11 mouse cellular contexts compared by ENCODE assay signal in genomic region chr14:52141445-52142127, GRCm38 (mm10). TPM values are rescaled to one million over a fixed set of nuclear protein-coding genes. Genes with fewer than 3 reads are reported as not detected.
DNase-seq lines count a peak whose midpoint lies in the region; ATAC-seq and TF ChIP-seq lines count a peak whose summit lies in the region.
"Had no signal": no experiment of that assay in that cellular context is flagged by ENCODE, and none has a peak within 500 bp of the region (broad histone marks: within the 10 kb centered on the region; RNA-seq: fewer than 3 reads in every experiment).

No protein-coding gene starts in this region.

- intact Hi-C loops in heart, adult 2 months (cut with DNase I), result no loop called here

- 0 out of 2 replicates have a peak overlapping the region, but pooled peaks have one; percentile 36 for H3K4me3 ChIP-seq in heart, embryonic 10.5 days
- no peak overlapping the region for H3K4me3 ChIP-seq in heart, adult 2 months
- 0 out of 2 replicates have a peak overlapping the region, but pooled peaks have one; percentile 5 for H3K4me3 ChIP-seq in lung, embryonic 16.5 days (ENCODE audit: low read length)

- H3K9ac ChIP-seq in heart, adult 2 months (ENCODE audit: low read depth, low read length), result no peak overlapping the region
- no peak overlapping the region for H3K9ac ChIP-seq in lung, embryonic 16.5 days (ENCODE audit: low read length)

- no peak overlapping the region for H3K27ac ChIP-seq in heart, embryonic 10.5 days
- H3K27ac ChIP-seq in heart, adult 2 months, result no peak overlapping the region
- H3K27ac ChIP-seq in lung, embryonic 16.5 days (ENCODE audit: low read length), result peak overlapping the region; percentile 31; the same call in 1 of the 2 replicates

- H3K36me3 ChIP-seq in heart, embryonic 10.5 days, result no peaks in the 10 kb centered on the region
- H3K36me3 ChIP-seq in heart, adult 2 months (ENCODE audit: control insufficient read depth, insufficient read depth, low read length), result no peaks in the 10 kb centered on the region
- no peaks in the 10 kb centered on the region for H3K36me3 ChIP-seq in lung, embryonic 16.5 days (ENCODE audit: control insufficient read depth, insufficient read depth, low read length)

- H3K79me2 ChIP-seq in heart, adult 2 months (replicated peaks; ENCODE audit: control insufficient read depth, insufficient read depth, low read length), result no peaks in the 10 kb centered on the region

- no peak for TF ChIP-seq CTCF in heart, adult 2 months (IDR thresholded peaks at IDR 0.05)

- TF ChIP-seq EP300 in heart, adult 2 months (IDR thresholded peaks at IDR 0.05; ENCODE audit: insufficient read depth, low read depth, low read length), result no peak

- peak overlapping the region; percentile 45 for H3K4me2 ChIP-seq in lung, embryonic 16.5 days (ENCODE audit: low read depth, low read length)

- no peaks in the 10 kb centered on the region for H3K27me3 ChIP-seq in heart, embryonic 10.5 days (ENCODE audit: insufficient read depth, poor library complexity, severe bottlenecking)
- no peaks in the 10 kb centered on the region for H3K27me3 ChIP-seq in heart, adult 2 months (ENCODE audit: control insufficient read depth, insufficient read depth, low read length)
- H3K27me3 ChIP-seq in lung, embryonic 16.5 days (ENCODE audit: control insufficient read depth, insufficient read depth, low read depth, low read length), result no peaks in the 10 kb centered on the region

- WGBS in heart, embryonic 10.5 days, result 62% methylated on average over 16 of the region's 16 CpGs
- 55% methylated on average over 16 of the region's 16 CpGs for WGBS in heart, adult 2 months
- WGBS in lung, embryonic 16.5 days, result 48% methylated on average over 16 of the region's 16 CpGs

- ATAC-seq in lung, embryonic 16.5 days (ENCODE audit: low read depth), result peak; percentile 95
- ATAC-seq in cerebellum, adult (ENCODE audit: insufficient number of reproducible peaks, low FRiP score, low TSS enrichment), result no peak

- no peaks in the 10 kb centered on the region for H3K9me3 ChIP-seq in heart, embryonic 10.5 days
- H3K9me3 ChIP-seq in lung, embryonic 16.5 days (ENCODE audit: control insufficient read depth, low read length), result no peaks in the 10 kb centered on the region

- TF ChIP-seq POLR2A in heart, adult 2 months (IDR thresholded peaks at IDR 0.05; ENCODE audit: insufficient read depth, low read depth, low read length), result no peak

- no peak for DNase-seq in heart, embryonic 10.5 days (ENCODE audit: low spot score)
- no peak for DNase-seq in heart, adult 2 months
- peak; percentile 11 for DNase-seq in thymus, postnatal 4 days
- DNase-seq in thymus, postnatal 14 days, result no peak
- no peak for DNase-seq in right cerebral cortex, adult 18-20 months
- DNase-seq in gastrocnemius, adult 18-20 months (ENCODE audit: low spot score), result no peak
- DNase-seq: cerebellum, postnatal 36 days; gastrocnemius, postnatal 10 days; midbrain, embryonic 14.5 days had no signal

- H3K4me1 ChIP-seq in heart, embryonic 10.5 days, result peaks cover 15% of the 10 kb centered on the region
- no peaks in the 10 kb centered on the region for H3K4me1 ChIP-seq in heart, adult 2 months (ENCODE audit: control insufficient read depth, insufficient read depth, low read length)
- H3K4me1 ChIP-seq in lung, embryonic 16.5 days (replicated peaks; ENCODE audit: control insufficient read depth, insufficient read depth, low read length), result peaks cover 8% of the 10 kb centered on the region; the same call in 1 of the 2 replicates

RNA-seq across cellular contexts. Expression of gene Rpgrip1, which starts 31.1 kb away (rescaled TPM):
- polyA plus RNA-seq in heart, embryonic 10.5 days (2016; fragmentation: Nextera tagmentation; extraction: Ambion mirVana), result 52.3 and 61.7 TPM in 2 replicates
- under 1 TPM; 0.16 to 0.23 TPM for total RNA-seq in heart, adult 2 months (2021)
- 0.59 and 0.98 TPM in 2 replicates for polyA plus RNA-seq in heart, adult 2 months (2012; rRNA removed)
- 57.8 and 59.1 TPM in 2 replicates for polyA plus RNA-seq in lung, embryonic 16.5 days (2015; fragmentation: Nextera tagmentation; extraction: Ambion mirVana)
- total RNA-seq in gastrocnemius, adult 18-20 months (2021), result under 1 TPM in 1 of 2 experiments, not detected in 1; 0.09 TPM

RNA-seq across cellular contexts. Expression of gene Hnrnpc, which starts 37.8 kb away (rescaled TPM):
- 506 and 686 TPM in 2 replicates for polyA plus RNA-seq in heart, embryonic 10.5 days (2016; fragmentation: Nextera tagmentation; extraction: Ambion mirVana)
- 100 to 1,000 TPM; 137 to 147 TPM for total RNA-seq in heart, adult 2 months (2021)
- polyA plus RNA-seq in heart, adult 2 months (2012; rRNA removed), result 70.7 and 140 TPM in 2 replicates
- polyA plus RNA-seq in lung, embryonic 16.5 days (2015; fragmentation: Nextera tagmentation; extraction: Ambion mirVana), result 603 and 612 TPM in 2 replicates
- total RNA-seq in gastrocnemius, adult 18-20 months (2021), result 10 to 100 TPM; 71.5 to 86.7 TPM

RNA-seq across cellular contexts. Expression of gene Supt16, which starts 55.6 kb away (rescaled TPM):
- 40.6 and 45.2 TPM in 2 replicates for polyA plus RNA-seq in heart, embryonic 10.5 days (2016; fragmentation: Nextera tagmentation; extraction: Ambion mirVana)
- total RNA-seq in heart, adult 2 months (2021), result 10 to 100 TPM; 23.9 to 24.7 TPM
- 5.3 and 8.8 TPM in 2 replicates for polyA plus RNA-seq in heart, adult 2 months (2012; rRNA removed)
- 51.8 and 55.8 TPM in 2 replicates for polyA plus RNA-seq in lung, embryonic 16.5 days (2015; fragmentation: Nextera tagmentation; extraction: Ambion mirVana)
- 10 to 100 TPM; 13.0 to 14.2 TPM for total RNA-seq in gastrocnemius, adult 18-20 months (2021)

Comparison
In these comparisons a context has a peak if more than half of its experiments do, and no peak if none do; other contexts are left out.
1. RNA of gene Rpgrip1, which starts 31.1 kb away (polyA plus RNA-seq): 52.3 to 61.7 TPM in heart, embryonic 10.5 days and 57.8 to 59.1 TPM in lung, embryonic 16.5 days; 0.59 to 0.98 TPM in heart, adult 2 months; every median in the first group is over 10 times any median in the second.